Mouse (Mus musculus) C2C12 (cell line): ENCODE measurements around the gene Mras. TPM values are rescaled to one million over a fixed set of nuclear protein-coding genes. Genes with fewer than 3 reads are reported as not detected.

ENCODE experiments used
- H3K27me3 ChIP-seq: one replicate; pipeline ENCODE4 v1.6.1; 2011; ENCODE audit not compliant: control insufficient read depth, insufficient read depth, insufficient read length
- H3K36me3 ChIP-seq: one replicate; pipeline ENCODE4 v1.6.1; 2011; ENCODE audit not compliant: control insufficient read depth, insufficient read depth
- H3K4me3 ChIP-seq: one replicate; pipeline ENCODE4 v1.5.1; 2011; ENCODE audit warnings: mild to moderate bottlenecking, control low read depth; ENCODE audit not compliant: poor library complexity, insufficient read depth, severe bottlenecking
- H3K79me2 ChIP-seq: one replicate; pipeline ENCODE4 v1.6.1; 2011; ENCODE audit not compliant: control insufficient read depth, insufficient read depth
- H3K79me3 ChIP-seq: one replicate; pipeline ENCODE4 v1.6.1; 2011; ENCODE audit warnings: low read depth, control low read depth
- H3ac ChIP-seq: one replicate; pipeline ENCODE3; 2011; ENCODE audit warnings: low read depth; ENCODE audit not compliant: control insufficient read depth, insufficient read length
- CEBPB ChIP-seq: IDR thresholded peaks from one replicate; pipeline ENCODE4 v1.6.1; 2011; ENCODE audit warnings: low read depth, mild to moderate bottlenecking, control low read depth, moderate library complexity
- CTCF ChIP-seq: IDR thresholded peaks from one replicate; pipeline ENCODE4 v1.5.1; 2011; ENCODE audit not compliant: control insufficient read depth, insufficient read depth, insufficient read length
- FOSL1 ChIP-seq: IDR thresholded peaks from one replicate; pipeline ENCODE4 v1.8.0; 2011; ENCODE audit warnings: mild to moderate bottlenecking, low read length; ENCODE audit not compliant: poor library complexity, insufficient read depth, severe bottlenecking
- MAX ChIP-seq: IDR thresholded peaks from one replicate; pipeline ENCODE4 v1.6.1; 2011; ENCODE audit warnings: mild to moderate bottlenecking, control low read depth
- MYOD1 ChIP-seq: IDR thresholded peaks from one replicate; pipeline ENCODE4 v1.6.1; 2011; ENCODE audit warnings: low read depth; ENCODE audit not compliant: control insufficient read depth, insufficient read length
- MYOG ChIP-seq: IDR thresholded peaks from one replicate; pipeline ENCODE4 v1.6.1; 2011; ENCODE audit not compliant: control insufficient read depth, insufficient read length; ENCODE audit errors: extremely low read depth
- USF1 ChIP-seq: IDR thresholded peaks from one replicate; pipeline ENCODE4 v1.6.1; 2011; ENCODE audit warnings: low read depth, mild to moderate bottlenecking, control low read depth, moderate library complexity
- polyA plus RNA-seq: library from polyadenylated mRNA; unstranded; fragments of >200 nt; fragmentation: generic; extraction: Trizol; gene quantifications from one replicate; pipeline ENCODE4 v1.2.1, GENCODE M21; 2012; ENCODE audit warnings: missing spikeins

Mras gene
- polyA plus RNA-seq, 1 experiment, result 25.1 TPM

GRCm38 (mm10) chr9:99411093-99411492, 26.1 kb downstream of the Mras start:
- Histone ChIP-seq H3K4me3 (no peak overlapping the region), H3K27me3 (no peaks in the 10 kb centered on the region), H3ac (no peak overlapping the region), H3K36me3 (no peaks in the 10 kb centered on the region), H3K79me3 (no peaks in the 10 kb centered on the region), H3K79me2 (no peaks in the 10 kb centered on the region)
- TF ChIP-seq MAX (no peak), MYOD1 (no peak), USF1 (no peak), FOSL1 (no peak), MYOG (no peak), CTCF (no peak), CEBPB (no peak)

- TF ChIP-seq MYOD1 (no peak), MAX (no peak), FOSL1 (no peak), CEBPB (no peak), MYOG (no peak), CTCF (no peak), USF1 (no peak)
- Histone ChIP-seq H3ac (no peak overlapping the region), H3K4me3 (no peak overlapping the region), H3K27me3 (no peaks in the 10 kb centered on the region), H3K79me3 (no peaks in the 10 kb centered on the region), H3K79me2 (no peaks in the 10 kb centered on the region), H3K36me3 (no peaks in the 10 kb centered on the region)
Measured at GRCm38 (mm10) chr9:99409280-99409679, 27.9 kb downstream of the Mras start.

GRCm38 (mm10) chr9:99401288-99401974, 35.8 kb downstream of the Mras start:
- no peak overlapping the region for H3K4me3 ChIP-seq
- no peaks in the 10 kb centered on the region for H3K36me3 ChIP-seq
- H3K79me2 ChIP-seq, result no peaks in the 10 kb centered on the region
- TF ChIP-seq CTCF (no peak), FOSL1 (no peak), MYOD1 (no peak), MAX (no peak), CEBPB (no peak), MYOG (no peak), USF1 (no peak)
- no peak overlapping the region for H3ac ChIP-seq
- no peaks in the 10 kb centered on the region for H3K79me3 ChIP-seq
- H3K27me3 ChIP-seq, result no peaks in the 10 kb centered on the region

GRCm38 (mm10) chr9:99400781-99401180, 36.4 kb downstream of the Mras start:
- Histone ChIP-seq H3K4me3 (no peak overlapping the region), H3K79me3 (no peaks in the 10 kb centered on the region), H3K36me3 (no peaks in the 10 kb centered on the region), H3ac (no peak overlapping the region), H3K27me3 (no peaks in the 10 kb centered on the region), H3K79me2 (no peaks in the 10 kb centered on the region)
- TF ChIP-seq USF1, result no peak
- TF ChIP-seq CTCF, result no peak
- no peak for TF ChIP-seq MAX
- TF ChIP-seq FOSL1, result no peak
- TF ChIP-seq MYOG, result no peak
- no peak for TF ChIP-seq CEBPB
- TF ChIP-seq MYOD1, result no peak

GRCm38 (mm10) chr9:99397056-99397815, 39.9 kb downstream of the Mras start:
- Histone ChIP-seq H3K79me2 (no peaks in the 10 kb centered on the region), H3K36me3 (no peaks in the 10 kb centered on the region), H3K4me3 (no peak overlapping the region), H3K79me3 (no peaks in the 10 kb centered on the region), H3ac (no peak overlapping the region), H3K27me3 (no peaks in the 10 kb centered on the region)
- TF ChIP-seq MAX, result no peak
- no peak for TF ChIP-seq USF1

- Histone ChIP-seq H3K27me3 (no peaks in the 10 kb centered on the region), H3K79me2 (no peaks in the 10 kb centered on the region), H3K79me3 (no peaks in the 10 kb centered on the region), H3K36me3 (no peaks in the 10 kb centered on the region), H3K4me3 (no peak overlapping the region), H3ac (no peak overlapping the region)
- TF ChIP-seq FOSL1 (no peak), CTCF (no peak), MYOD1 (no peak), MAX (no peak), MYOG (no peak), CEBPB (no peak), USF1 (no peak)
Measured at GRCm38 (mm10) chr9:99394366-99394765, 42.8 kb downstream of the Mras start.
